Mouse (Mus musculus) testis, adult 2 months (tissue): ENCODE measurements around the gene Akr1cl. TPM values are rescaled to one million over a fixed set of nuclear protein-coding genes. Genes with fewer than 3 reads are reported as not detected.

Experiments
- H3K27ac ChIP-seq: fragments of 200-500 bp; 2 replicates; pipeline ENCODE4 v1.5.1; 2012; ENCODE audit warnings: low read depth, low read length; ENCODE audit not compliant: control insufficient read depth, insufficient read depth
- H3K27me3 ChIP-seq: fragments of 200-500 bp; 2 replicates; pipeline ENCODE4 v1.6.1; 2012; ENCODE audit warnings: mild to moderate bottlenecking, low read length, moderate library complexity; ENCODE audit not compliant: control insufficient read depth, insufficient read depth
- H3K36me3 ChIP-seq: fragments of 200-500 bp; 2 replicates; pipeline ENCODE4 v1.6.1; 2012; ENCODE audit warnings: mild to moderate bottlenecking, low read length; ENCODE audit not compliant: control insufficient read depth, insufficient read depth
- H3K4me1 ChIP-seq: fragments of 200-500 bp; 2 replicates; pipeline ENCODE4 v1.6.1; 2012; ENCODE audit warnings: low read length; ENCODE audit not compliant: control insufficient read depth, insufficient read depth
- H3K4me3 ChIP-seq: fragments of 200-500 bp; 2 replicates; pipeline ENCODE4 v1.5.1; 2012; ENCODE audit warnings: low read depth, mild to moderate bottlenecking, low read length, moderate library complexity, mixed read lengths; ENCODE audit not compliant: control insufficient read depth
- CTCF ChIP-seq: fragments of 200-500 bp; IDR thresholded peaks from 2 replicates; pipeline ENCODE4 v1.5.1; 2012; ENCODE audit warnings: low read depth, mild to moderate bottlenecking, inconsistent platforms, low read length, moderate library complexity; ENCODE audit not compliant: control insufficient read depth, insufficient read depth, insufficient replicate concordance
- POLR2A ChIP-seq: fragments of 200-500 bp; IDR thresholded peaks from 2 replicates; pipeline ENCODE4 v1.6.1; 2012; ENCODE audit warnings: low read depth, mild to moderate bottlenecking, inconsistent platforms, low read length, moderate library complexity; ENCODE audit not compliant: control insufficient read depth
- polyA plus RNA-seq: library from polyadenylated mRNA; depleted of rRNA; stranded (reverse); fragments of >200 nt; gene quantifications from 2 replicates; pipeline ENCODE4 v1.2.3, GENCODE M21; 2012

Akr1cl gene
- polyA plus RNA-seq, 1 experiment = 107 TPM

GRCm38 (mm10) chr1:65037542-65037941 is 5.0 kb upstream of the Akr1cl start:
- no peaks in the 10 kb centered on the region for H3K27me3 ChIP-seq
- TF ChIP-seq CTCF (no peak), POLR2A (no peak)
- no peaks in the 10 kb centered on the region for H3K36me3 ChIP-seq
- H3K27ac ChIP-seq = no peak overlapping the region
- no peaks in the 10 kb centered on the region for H3K4me1 ChIP-seq
- no peak overlapping the region for H3K4me3 ChIP-seq

- no peak overlapping the region for H3K4me3 ChIP-seq
- no peaks in the 10 kb centered on the region for H3K4me1 ChIP-seq
- no peak overlapping the region; the same call in 1 of the 2 replicates for H3K27ac ChIP-seq
- TF ChIP-seq POLR2A (no peak), CTCF (no peak)
- no peaks in the 10 kb centered on the region for H3K36me3 ChIP-seq
- no peaks in the 10 kb centered on the region for H3K27me3 ChIP-seq
These were observed 3.0 kb upstream of the Akr1cl start for GRCm38 (mm10) chr1:65035513-65035912.

GRCm38 (mm10) chr1:65028206-65028605 is 4.4 kb downstream of the Akr1cl start:
- Histone ChIP-seq H3K4me1 (no peaks in the 10 kb centered on the region), H3K36me3 (no peaks in the 10 kb centered on the region), H3K4me3 (no peak overlapping the region; the same call in 1 of the 2 replicates), H3K27ac (peak overlapping the region; percentile 68), H3K27me3 (no peaks in the 10 kb centered on the region)
- TF ChIP-seq POLR2A = no peak
- TF ChIP-seq CTCF = no peak

- H3K36me3 ChIP-seq = no peaks in the 10 kb centered on the region
- H3K4me1 ChIP-seq = no peaks in the 10 kb centered on the region
- no peak overlapping the region for H3K4me3 ChIP-seq
- H3K27me3 ChIP-seq = no peaks in the 10 kb centered on the region
- H3K27ac ChIP-seq = no peak overlapping the region
- no peak for TF ChIP-seq CTCF
- TF ChIP-seq POLR2A = no peak
These were observed 19.8 kb downstream of the Akr1cl start for GRCm38 (mm10) chr1:65012726-65013125.

GRCm38 (mm10) chr1:65010153-65010552 is 22.4 kb downstream of the Akr1cl start:
- Histone ChIP-seq H3K4me3 (no peak overlapping the region), H3K27me3 (no peaks in the 10 kb centered on the region), H3K36me3 (no peaks in the 10 kb centered on the region), H3K27ac (no peak overlapping the region), H3K4me1 (no peaks in the 10 kb centered on the region)
- no peak for TF ChIP-seq CTCF
- no peak for TF ChIP-seq POLR2A

DNA sequence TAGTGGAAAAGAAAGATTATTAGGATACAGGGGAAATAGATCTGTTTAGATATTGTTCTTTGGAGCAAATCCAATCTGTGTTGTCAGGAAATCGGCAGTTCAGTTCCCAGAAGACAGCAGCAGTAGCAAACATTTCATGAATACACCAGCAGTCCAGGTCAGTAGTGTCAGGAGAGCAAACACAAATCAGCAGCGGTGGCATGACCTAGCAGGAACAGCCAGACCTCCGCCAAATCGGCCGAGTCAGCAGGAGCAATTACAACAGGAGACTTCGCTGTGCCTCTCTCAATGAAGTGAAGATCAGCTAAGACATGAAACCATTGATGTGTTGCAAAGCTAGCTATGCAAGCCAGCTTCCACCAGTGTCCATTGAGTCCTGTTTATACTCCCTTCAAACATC is 27.0 kb downstream of the Akr1cl start:
- no peaks in the 10 kb centered on the region for H3K27me3 ChIP-seq
- no peaks in the 10 kb centered on the region for H3K36me3 ChIP-seq
- H3K4me1 ChIP-seq = no peaks in the 10 kb centered on the region
- no peak overlapping the region for H3K27ac ChIP-seq
- TF ChIP-seq CTCF (no peak), POLR2A (no peak)
- no peak overlapping the region for H3K4me3 ChIP-seq

- TF ChIP-seq CTCF (no peak), POLR2A (no peak)
These were observed 28.0 kb downstream of the Akr1cl start for GRCm38 (mm10) chr1:65004526-65004925.

DNA sequence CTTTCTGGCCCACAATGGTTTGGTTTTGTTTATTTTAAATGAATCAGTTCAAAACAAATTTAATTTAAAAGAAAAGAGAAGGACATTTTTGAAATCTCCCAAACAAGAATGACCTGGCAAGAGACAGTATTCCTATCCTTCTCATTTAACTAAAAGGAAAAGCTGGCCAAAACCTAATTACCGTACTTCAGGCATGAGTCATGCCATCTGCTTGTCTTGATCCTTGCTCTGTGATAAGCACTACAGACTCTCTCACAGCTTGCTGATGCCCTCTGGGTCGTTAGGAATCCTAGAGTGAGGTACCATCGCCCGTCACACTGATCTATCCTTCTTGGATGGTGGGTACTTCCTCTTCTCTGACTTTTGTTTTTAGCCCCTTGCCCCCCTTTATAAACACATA is 39.4 kb downstream of the Akr1cl start:
- peaks cover 3% of the 10 kb centered on the region for H3K4me1 ChIP-seq

More at GRCm38 (mm10) chr1:65004526-65004925, 28.0 kb downstream of the Akr1cl start:
- Histone ChIP-seq H3K27me3 (no peaks in the 10 kb centered on the region), H3K4me3 (no peak overlapping the region), H3K36me3 (no peaks in the 10 kb centered on the region), H3K27ac (no peak overlapping the region), H3K4me1 (no peaks in the 10 kb centered on the region)

More for the DNA sequence above, 39.4 kb downstream of the Akr1cl start:
- no peaks in the 10 kb centered on the region for H3K36me3 ChIP-seq
- no peaks in the 10 kb centered on the region for H3K27me3 ChIP-seq
- no peak overlapping the region for H3K4me3 ChIP-seq
- TF ChIP-seq POLR2A = no peak
- TF ChIP-seq CTCF = no peak
- no peak overlapping the region for H3K27ac ChIP-seq
